Mouse (Mus musculus): ENCODE results near the gene Tpmt. TPM values are rescaled to one million over a fixed set of nuclear protein-coding genes. Genes with fewer than 3 reads are reported as not detected.

The Tpmt gene
- polyA plus RNA-seq, 1 experiment: 7.4 TPM

- H3ac ChIP-seq (ENCODE audit: control insufficient read depth, insufficient read length): no peak overlapping the region
- no peak overlapping the region for H3K4me3 ChIP-seq
- H3K4me2 ChIP-seq (ENCODE audit: low read depth): no peak overlapping the region
- H3K36me3 ChIP-seq (ENCODE audit: control insufficient read depth, insufficient read depth): no peaks in the 10 kb centered on the region
- no peaks in the 10 kb centered on the region for H3K79me2 ChIP-seq (ENCODE audit: control insufficient read depth, insufficient read depth)
- TF ChIP-seq POLR2AphosphoS2 (IDR thresholded peaks at IDR 0.05; ENCODE audit: insufficient read length, low read depth): no peak
- TF ChIP-seq POLR2A (IDR thresholded peaks at IDR 0.05; ENCODE audit: insufficient read length, low read depth): no peak
- no peak for TF ChIP-seq REST (IDR thresholded peaks at IDR 0.05; ENCODE audit: insufficient read depth, insufficient read length)
- TF ChIP-seq USF1 (IDR thresholded peaks at IDR 0.05; ENCODE audit: low read depth): no peak
- no peak for TF ChIP-seq MAX (IDR thresholded peaks at IDR 0.05; ENCODE audit: low read depth)
- no peak for TF ChIP-seq TCF12 (IDR thresholded peaks at IDR 0.05; ENCODE audit: insufficient read depth, poor library complexity, severe bottlenecking)
- TF ChIP-seq E2F4 (IDR thresholded peaks at IDR 0.05; ENCODE audit: insufficient read depth): no peak
- TF ChIP-seq TCF3 (IDR thresholded peaks at IDR 0.05; ENCODE audit: insufficient read length, low read depth): no peak
- TF ChIP-seq MYOD1 (IDR thresholded peaks at IDR 0.05; ENCODE audit: control insufficient read depth in 1 of 3, insufficient read length in 2 of 3, low read depth in 2 of 3): no peak
- H3K27me3 ChIP-seq (ENCODE audit: control insufficient read depth, insufficient read depth, insufficient read length): no peaks in the 10 kb centered on the region
Observed at GRCm38 (mm10) chr13:47001590-47001989, 42.9 kb downstream of the Tpmt start.

- H3K36me3 ChIP-seq (ENCODE audit: control insufficient read depth, insufficient read depth): no peaks in the 10 kb centered on the region
- no peaks in the 10 kb centered on the region for H3K27me3 ChIP-seq (ENCODE audit: control insufficient read depth, insufficient read depth, insufficient read length)
- H3ac ChIP-seq (ENCODE audit: control insufficient read depth, insufficient read length): no peak overlapping the region
- TF ChIP-seq POLR2AphosphoS2 (IDR thresholded peaks at IDR 0.05; ENCODE audit: insufficient read length, low read depth): no peak
- no peak for TF ChIP-seq TCF12 (IDR thresholded peaks at IDR 0.05; ENCODE audit: insufficient read depth, poor library complexity, severe bottlenecking)
- no peak for TF ChIP-seq E2F4 (IDR thresholded peaks at IDR 0.05; ENCODE audit: insufficient read depth)
- no peak for TF ChIP-seq MAX (IDR thresholded peaks at IDR 0.05; ENCODE audit: low read depth)
- TF ChIP-seq TCF3 (IDR thresholded peaks at IDR 0.05; ENCODE audit: insufficient read length, low read depth): no peak
- TF ChIP-seq USF1 (IDR thresholded peaks at IDR 0.05; ENCODE audit: low read depth): no peak
- no peak for TF ChIP-seq MYOD1 (IDR thresholded peaks at IDR 0.05; ENCODE audit: control insufficient read depth in 1 of 3, insufficient read length in 2 of 3, low read depth in 2 of 3)
- TF ChIP-seq CEBPB (IDR thresholded peaks at IDR 0.05; ENCODE audit: insufficient read depth, poor library complexity, severe bottlenecking): no peak
- no peak for TF ChIP-seq MYOG (IDR thresholded peaks at IDR 0.05; ENCODE audit: control insufficient read depth in 1 of 3, insufficient read depth in 1 of 3, insufficient read length in 2 of 3, low read depth in 2 of 3)
- no peak for TF ChIP-seq POLR2A (IDR thresholded peaks at IDR 0.05; ENCODE audit: insufficient read length, low read depth)
- TF ChIP-seq SRF (IDR thresholded peaks at IDR 0.05; ENCODE audit: control insufficient read depth, insufficient read length, low read depth): no peak
- H3K4me3 ChIP-seq: no peak overlapping the region
- no peaks in the 10 kb centered on the region for H3K79me2 ChIP-seq (ENCODE audit: control insufficient read depth, insufficient read depth)
- H3K4me2 ChIP-seq (ENCODE audit: low read depth): no peak overlapping the region
Observed at GRCm38 (mm10) chr13:46999498-46999897, 45.0 kb downstream of the Tpmt start.

GRCm38 (mm10) chr13:46997355-46997754 lies 47.2 kb downstream of the Tpmt start:
- Histone ChIP-seq H3K36me3 (ENCODE audit: control insufficient read depth, insufficient read depth) (no peaks in the 10 kb centered on the region), H3K4me2 (ENCODE audit: low read depth) (no peak overlapping the region), H3K79me2 (ENCODE audit: control insufficient read depth, insufficient read depth) (no peaks in the 10 kb centered on the region), H3K4me3 (no peak overlapping the region), H3ac (ENCODE audit: control insufficient read depth, insufficient read length) (no peak overlapping the region), H3K27me3 (ENCODE audit: control insufficient read depth, insufficient read depth, insufficient read length) (no peaks in the 10 kb centered on the region)
- TF ChIP-seq SRF (IDR thresholded peaks at IDR 0.05; ENCODE audit: control insufficient read depth, insufficient read length, low read depth) (no peak), E2F4 (IDR thresholded peaks at IDR 0.05; ENCODE audit: insufficient read depth) (no peak), POLR2A (IDR thresholded peaks at IDR 0.05; ENCODE audit: insufficient read length, low read depth) (no peak)

DNA sequence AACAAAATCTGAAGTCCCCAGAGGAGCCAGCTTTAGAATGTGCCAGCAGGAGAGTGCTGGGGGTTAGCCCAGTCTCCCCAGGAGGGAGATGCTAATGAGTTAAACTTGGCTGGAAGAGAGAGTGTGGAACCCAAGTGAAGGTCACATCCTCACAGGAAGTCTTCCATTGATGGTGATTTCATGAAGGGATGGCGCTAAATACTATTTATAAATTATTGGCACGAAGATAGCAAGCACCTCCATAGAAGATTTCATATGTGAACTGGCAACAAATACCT lies 51.3 kb downstream of the Tpmt start:
- Histone ChIP-seq H3ac (ENCODE audit: control insufficient read depth, insufficient read length) (no peak overlapping the region), H3K36me3 (ENCODE audit: control insufficient read depth, insufficient read depth) (no peaks in the 10 kb centered on the region), H3K79me2 (ENCODE audit: control insufficient read depth, insufficient read depth) (no peaks in the 10 kb centered on the region), H3K4me3 (no peak overlapping the region), H3K4me2 (ENCODE audit: low read depth) (no peak overlapping the region), H3K27me3 (ENCODE audit: control insufficient read depth, insufficient read depth, insufficient read length) (no peaks in the 10 kb centered on the region)
- TF ChIP-seq TCF3 (IDR thresholded peaks at IDR 0.05; ENCODE audit: insufficient read length, low read depth): no peak
- no peak for TF ChIP-seq MYOG (IDR thresholded peaks at IDR 0.05; ENCODE audit: control insufficient read depth in 1 of 3, insufficient read depth in 1 of 3, insufficient read length in 2 of 3, low read depth in 2 of 3)
- no peak for TF ChIP-seq POLR2AphosphoS2 (IDR thresholded peaks at IDR 0.05; ENCODE audit: insufficient read length, low read depth)
- TF ChIP-seq POLR2A (IDR thresholded peaks at IDR 0.05; ENCODE audit: insufficient read length, low read depth): no peak
- no peak for TF ChIP-seq SRF (IDR thresholded peaks at IDR 0.05; ENCODE audit: control insufficient read depth, insufficient read length, low read depth)
- TF ChIP-seq TCF12 (IDR thresholded peaks at IDR 0.05; ENCODE audit: insufficient read depth, poor library complexity, severe bottlenecking): no peak
- TF ChIP-seq USF1 (IDR thresholded peaks at IDR 0.05; ENCODE audit: low read depth): no peak
- TF ChIP-seq E2F4 (IDR thresholded peaks at IDR 0.05; ENCODE audit: insufficient read depth): no peak
- no peak for TF ChIP-seq MAX (IDR thresholded peaks at IDR 0.05; ENCODE audit: low read depth)
- no peak for TF ChIP-seq CEBPB (IDR thresholded peaks at IDR 0.05; ENCODE audit: insufficient read depth, poor library complexity, severe bottlenecking)
- no peak for TF ChIP-seq MYOD1 (IDR thresholded peaks at IDR 0.05; ENCODE audit: control insufficient read depth in 1 of 3, insufficient read length in 2 of 3, low read depth in 2 of 3)
- no peak for TF ChIP-seq REST (IDR thresholded peaks at IDR 0.05; ENCODE audit: insufficient read depth, insufficient read length)

DNA sequence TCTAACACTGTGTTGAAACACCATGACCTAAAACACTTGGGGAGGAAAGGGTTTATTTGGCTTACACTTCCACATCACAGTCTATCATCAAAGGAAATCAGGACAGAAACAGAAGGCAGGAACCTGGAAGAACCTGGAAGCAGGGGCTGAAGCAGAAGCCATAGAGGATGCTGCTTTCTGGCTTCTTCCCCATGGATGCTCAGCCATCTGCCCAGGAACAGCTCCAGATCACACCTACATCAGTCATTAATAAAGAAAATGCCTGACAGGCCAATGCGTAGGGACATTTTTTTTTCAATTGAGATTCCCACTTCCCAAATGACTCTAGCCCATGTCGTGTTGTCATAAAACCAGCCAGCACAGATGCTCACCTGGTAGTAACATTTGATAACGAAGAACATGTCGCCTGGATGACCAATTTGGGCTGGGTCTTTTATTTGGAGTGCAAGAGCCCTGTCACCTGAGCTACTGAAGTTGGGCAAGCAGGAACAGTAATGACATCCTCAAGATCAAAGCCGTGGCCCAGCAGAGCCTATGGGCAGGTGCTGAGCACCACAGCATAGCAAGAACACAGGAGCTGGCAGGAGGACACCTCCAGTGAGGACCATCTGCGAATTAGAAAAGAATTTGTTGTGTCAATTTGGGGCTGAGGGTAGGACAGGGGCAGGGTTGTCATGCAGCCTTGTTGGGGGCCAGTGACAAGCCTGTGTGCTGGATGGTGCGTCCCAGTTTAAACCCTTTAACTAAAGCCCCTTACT lies 51.8 kb downstream of the Tpmt start:
- no peaks in the 10 kb centered on the region for H3K27me3 ChIP-seq (ENCODE audit: control insufficient read depth, insufficient read depth, insufficient read length)
- TF ChIP-seq TCF3 (IDR thresholded peaks at IDR 0.05; ENCODE audit: insufficient read length, low read depth): no peak
- no peak for TF ChIP-seq POLR2A (IDR thresholded peaks at IDR 0.05; ENCODE audit: insufficient read length, low read depth)
- TF ChIP-seq REST (IDR thresholded peaks at IDR 0.05; ENCODE audit: insufficient read depth, insufficient read length): no peak
- no peak for TF ChIP-seq MYOD1 (IDR thresholded peaks at IDR 0.05; ENCODE audit: control insufficient read depth in 1 of 3, insufficient read length in 2 of 3, low read depth in 2 of 3)
- TF ChIP-seq CEBPB (IDR thresholded peaks at IDR 0.05; ENCODE audit: insufficient read depth, poor library complexity, severe bottlenecking): no peak
- no peak for TF ChIP-seq MAX (IDR thresholded peaks at IDR 0.05; ENCODE audit: low read depth)
- TF ChIP-seq MYOG (IDR thresholded peaks at IDR 0.05; ENCODE audit: control insufficient read depth in 1 of 3, insufficient read depth in 1 of 3, insufficient read length in 2 of 3, low read depth in 2 of 3): no peak
- no peak for TF ChIP-seq TCF12 (IDR thresholded peaks at IDR 0.05; ENCODE audit: insufficient read depth, poor library complexity, severe bottlenecking)
- no peak for TF ChIP-seq E2F4 (IDR thresholded peaks at IDR 0.05; ENCODE audit: insufficient read depth)
- TF ChIP-seq USF1 (IDR thresholded peaks at IDR 0.05; ENCODE audit: low read depth): no peak
- TF ChIP-seq POLR2AphosphoS2 (IDR thresholded peaks at IDR 0.05; ENCODE audit: insufficient read length, low read depth): no peak
- no peak for TF ChIP-seq SRF (IDR thresholded peaks at IDR 0.05; ENCODE audit: control insufficient read depth, insufficient read length, low read depth)
- H3ac ChIP-seq (ENCODE audit: control insufficient read depth, insufficient read length): no peak overlapping the region
- H3K79me2 ChIP-seq (ENCODE audit: control insufficient read depth, insufficient read depth): no peaks in the 10 kb centered on the region
- no peaks in the 10 kb centered on the region for H3K36me3 ChIP-seq (ENCODE audit: control insufficient read depth, insufficient read depth)
- H3K4me3 ChIP-seq: no peak overlapping the region
- H3K4me2 ChIP-seq (ENCODE audit: low read depth): no peak overlapping the region

Measured in myocyte (in vitro differentiated cells).